Mouse (Mus musculus): ENCODE results near the gene Cdk10.

GRCm38 (mm10) chr8:123234918-123235519, 10.4 kb downstream of the Cdk10 start:
- no peak for TF ChIP-seq CTCF (IDR thresholded peaks at IDR 0.05)
- TF ChIP-seq EP300 (IDR thresholded peaks at IDR 0.05): no peak
